Comparison of ENCODE assay signal across 35 mouse cellular contexts in the genomic region with DNA sequence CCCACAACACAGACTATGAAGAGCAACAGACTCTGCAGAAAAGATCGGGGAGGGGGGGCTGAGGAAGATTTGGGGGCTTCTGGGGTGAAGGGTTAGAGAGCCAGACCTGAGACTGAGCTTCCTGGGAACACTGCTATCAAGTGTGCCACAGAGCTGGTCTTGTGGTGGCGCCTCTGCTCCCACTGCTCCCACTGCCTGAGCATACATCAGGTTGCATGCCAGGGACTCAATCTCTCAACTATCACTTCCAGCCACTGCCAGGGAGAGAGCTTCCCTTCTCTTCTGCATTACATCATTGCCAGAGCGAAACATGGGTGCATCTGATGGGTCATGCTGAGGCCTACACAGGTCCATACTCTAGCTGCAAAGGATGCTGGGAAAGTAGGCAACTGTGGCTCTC. TPM values are rescaled to one million over a fixed set of nuclear protein-coding genes. Genes with fewer than 3 reads are reported as not detected.
"Had no signal": no experiment of that assay in that cellular context is flagged by ENCODE, and none has a peak within 500 bp of the region (broad histone marks: within the 10 kb centered on the region; RNA-seq: fewer than 3 reads in every experiment).

No protein-coding gene starts in this region.

- H3K4me3 ChIP-seq: left cerebral cortex, adult 2 months; limb, embryonic 10.5 days; limb, embryonic 12.5 days; limb, embryonic 13.5 days; limb, embryonic 15.5 days; liver, embryonic 12.5 days; liver, embryonic 13.5 days; liver, embryonic 15.5 days; lung, embryonic 15.5 days; megakaryocyte, embryonic 14.5 days; midbrain, embryonic 10.5 days; midbrain, embryonic 12.5 days; midbrain, embryonic 15.5 days; myocyte had no signal

- DNase-seq: left cerebral cortex, postnatal 4 days; liver; liver, embryonic 13.5 days; liver, postnatal 0 days; lung, adult 18-20 months; lung, adult 2 months; lung, embryonic 14.5 days; lung, postnatal 10 days; lung, postnatal 14 days; lung, postnatal 36 days; lung, postnatal 4 days; midbrain, embryonic 14.5 days had no signal

- H3K9ac ChIP-seq: limb, embryonic 12.5 days; limb, embryonic 13.5 days; limb, embryonic 15.5 days; liver, embryonic 12.5 days; liver, embryonic 13.5 days; liver, embryonic 14.5 days; liver, embryonic 15.5 days; liver, postnatal 0 days; lung, embryonic 14.5 days; lung, embryonic 15.5 days; midbrain, embryonic 12.5 days; midbrain, embryonic 15.5 days had no signal

- H3K4me2 ChIP-seq: limb, embryonic 12.5 days; limb, embryonic 13.5 days; limb, embryonic 15.5 days; liver, embryonic 11.5 days; liver, embryonic 12.5 days; liver, embryonic 13.5 days; liver, embryonic 15.5 days; lung, embryonic 14.5 days; lung, embryonic 15.5 days; midbrain, embryonic 12.5 days; midbrain, embryonic 15.5 days had no signal

- H3K27ac ChIP-seq: left cerebral cortex, adult 2 months; limb, embryonic 10.5 days; limb, embryonic 12.5 days; limb, embryonic 13.5 days; limb, embryonic 15.5 days; liver, embryonic 12.5 days; liver, embryonic 13.5 days; liver, embryonic 14.5 days; liver, embryonic 15.5 days; lung, embryonic 15.5 days; macrophage; midbrain, embryonic 10.5 days; midbrain, embryonic 12.5 days; midbrain, embryonic 15.5 days had no signal

- H3K36me3 ChIP-seq: limb, embryonic 10.5 days; limb, embryonic 12.5 days; limb, embryonic 13.5 days; limb, embryonic 15.5 days; liver, embryonic 12.5 days; liver, embryonic 13.5 days; liver, embryonic 15.5 days; lung, embryonic 15.5 days; midbrain, embryonic 10.5 days; midbrain, embryonic 12.5 days; midbrain, embryonic 15.5 days had no signal

- H3K4me1 ChIP-seq: liver, embryonic 12.5 days; liver, embryonic 13.5 days; liver, embryonic 15.5 days; megakaryocyte, embryonic 14.5 days had no signal

- H3K9me3 ChIP-seq: limb, embryonic 10.5 days; limb, embryonic 12.5 days; limb, embryonic 13.5 days; limb, embryonic 15.5 days; liver, embryonic 12.5 days; liver, embryonic 13.5 days; liver, embryonic 15.5 days; lung, embryonic 15.5 days; megakaryocyte, embryonic 14.5 days; midbrain, embryonic 10.5 days; midbrain, embryonic 12.5 days; midbrain, embryonic 15.5 days had no signal

- ATAC-seq: liver, embryonic 12.5 days; liver, postnatal 0 days; lung, postnatal 0 days; midbrain, embryonic 15.5 days; midbrain, embryonic 16.5 days had no signal

RNA-seq across cellular contexts. Expression of a gene that starts 2.8 kb away (rescaled TPM):
- total RNA-seq: megakaryocyte progenitor cell, adult 5-6 weeks; megakaryocyte, adult 5-6 weeks; megakaryocyte-erythroid progenitor cell, adult 5-6 weeks; monocyte, adult 5-6 weeks had no signal
- polyA plus RNA-seq: liver, adult 2 months; liver, embryonic 11.5 days; liver, embryonic 12.5 days; liver, embryonic 14.5 days; liver, postnatal 0 days; macrophage had no signal
